Mouse (Mus musculus) CH12.LX (cell line): ENCODE results near the gene Bach2.

Experiments used
- GABPA ChIP-seq: IDR thresholded peaks from 2 replicates; pipeline ENCODE4 v1.6.1; 2012; ENCODE audit warnings: low read depth, low read length, improper control_type of control experiment, inconsistent platforms; ENCODE audit not compliant: insufficient replicate concordance
- POLR2A ChIP-seq: IDR thresholded peaks from 2 replicates; pipeline ENCODE4 v1.6.1; 2011; ENCODE audit warnings: low read depth, mild to moderate bottlenecking, improper control_type of control experiment, low read length
- TCF12 ChIP-seq: IDR thresholded peaks from 2 replicates; pipeline ENCODE4 v1.6.1; 2014; ENCODE audit warnings: low read depth, mild to moderate bottlenecking, inconsistent platforms, low read length, improper control_type of control experiment

- TF ChIP-seq POLR2A (no peak), GABPA (no peak), TCF12 (no peak)
Measured at GRCm38 (mm10) chr4:32482936-32483335, 244.3 kb downstream of the Bach2 start.
